Mouse (Mus musculus): ENCODE measurements around the gene Ceacam9.

GRCm38 (mm10) chr7:16747656-16748055 is 25.9 kb downstream of the Ceacam9 start:
- TF ChIP-seq CTCF (IDR thresholded peaks at IDR 0.05; ENCODE audit: low read depth) (no peak), EP300 (IDR thresholded peaks at IDR 0.05; ENCODE audit: low read depth) (no peak)

Measured in liver, postnatal 0 days (tissue).